Mouse (Mus musculus) fat pad, adult 2 months (tissue): ENCODE measurements around the gene Tcte3.
"Not testable (repeated sequence)": the region's sequence is repeated elsewhere in the genome, so short reads cannot be mapped to it uniquely, and the experiment has no call there.

Experiments
- DNase-seq: peaks from one replicate; pipeline ENCODE4 v3.0.0-alpha.2; 2011; ENCODE audit warnings: low read depth, low spot score; ENCODE audit errors: extremely low read depth

Gene Tcte3

DNA sequence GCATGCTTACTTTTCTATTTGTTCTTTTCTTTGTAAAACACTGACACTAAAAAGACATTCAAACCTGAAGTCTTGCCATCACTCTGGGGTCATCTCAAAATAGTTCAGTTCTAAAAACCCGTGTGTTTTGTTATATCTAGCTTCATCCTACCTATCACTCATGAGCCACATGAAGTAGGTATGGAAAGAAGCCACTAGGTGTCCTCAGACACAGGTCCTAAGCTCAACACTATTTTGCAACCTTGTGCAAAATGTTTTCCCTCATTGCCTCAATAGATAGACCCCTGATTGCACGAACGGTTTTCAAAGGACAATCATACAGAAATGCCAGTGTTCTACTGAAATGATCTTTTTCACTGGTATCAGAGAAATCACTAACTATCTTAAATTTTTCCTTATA is 833 bp downstream of the Tcte3 start:
- not testable (repeated sequence) for DNase-seq

DNA sequence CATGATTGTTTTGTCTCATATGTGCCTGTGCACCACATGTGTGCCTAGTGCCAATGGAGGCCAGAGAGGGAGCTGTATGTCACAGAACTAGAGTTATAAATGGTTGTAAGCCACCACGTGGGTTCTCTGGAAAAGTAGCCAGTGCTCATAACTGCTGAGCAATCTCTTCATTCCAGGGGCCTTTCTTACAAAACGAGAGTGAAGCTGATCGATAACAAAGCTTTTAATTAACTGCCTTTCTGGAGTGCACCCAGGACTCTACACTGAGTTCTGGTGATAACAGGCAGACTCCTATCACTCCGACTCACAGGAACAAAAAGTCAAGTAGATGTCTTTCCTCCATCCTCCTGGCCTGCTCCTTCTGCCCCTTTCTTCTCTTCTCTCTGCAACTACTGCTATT is 9.9 kb downstream of the Tcte3 start:
- DNase-seq: not testable (repeated sequence)

DNA sequence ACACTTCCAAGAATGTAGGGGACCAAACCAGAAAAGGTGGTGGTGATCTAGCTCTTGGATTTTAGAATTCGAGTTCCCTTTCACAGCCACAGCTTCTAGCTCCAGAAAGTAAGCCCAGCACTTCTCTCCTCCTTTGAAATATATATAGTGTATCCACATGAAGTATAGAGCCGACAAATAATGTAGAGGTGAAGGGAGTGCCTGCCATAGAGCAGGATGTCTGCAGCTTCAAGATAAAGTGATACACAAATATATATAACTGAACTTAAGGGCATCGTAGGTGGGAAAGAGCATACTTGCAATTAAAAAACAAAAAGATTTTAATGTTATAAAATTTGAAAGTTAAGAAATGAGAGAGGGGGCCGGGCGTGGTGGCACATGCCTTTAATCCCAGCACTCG is 15.8 kb downstream of the Tcte3 start:
- DNase-seq: not testable (repeated sequence)

DNA sequence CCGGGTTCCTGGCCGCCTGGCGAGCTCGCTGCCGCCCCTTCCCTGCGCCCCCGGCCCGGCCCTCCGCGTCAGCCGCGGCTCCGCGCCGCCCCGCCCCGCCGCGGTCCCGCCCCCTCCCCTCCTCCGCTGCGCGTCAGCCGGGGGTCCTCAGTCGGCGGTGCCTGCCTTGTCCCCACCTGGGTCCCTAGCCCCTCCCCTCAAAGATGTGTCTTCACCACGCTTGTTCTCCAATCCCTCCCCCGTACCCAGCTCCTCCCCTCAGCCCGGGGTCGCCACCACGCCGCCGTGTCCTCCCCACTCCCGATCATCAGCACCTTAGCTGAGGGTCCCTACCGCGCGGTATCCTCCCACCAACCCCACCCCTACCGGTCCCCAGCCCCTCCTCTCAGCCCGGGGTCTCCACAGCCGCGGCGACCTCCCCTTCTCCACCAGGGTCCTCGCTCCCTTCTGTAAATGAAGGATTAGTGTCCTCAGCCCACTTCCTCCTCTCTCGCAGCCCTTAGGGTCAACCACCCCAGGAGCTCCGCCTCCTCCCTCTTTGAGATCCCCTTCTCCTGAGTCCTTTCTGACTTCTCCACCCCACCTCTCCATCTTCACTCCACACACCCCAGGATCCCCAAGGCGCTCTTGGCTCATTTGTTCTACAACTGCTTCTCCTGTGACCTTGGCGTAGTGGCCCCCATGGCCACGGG is 16.6 kb downstream of the Tcte3 start:
- DNase-seq: not testable (repeated sequence)

DNA sequence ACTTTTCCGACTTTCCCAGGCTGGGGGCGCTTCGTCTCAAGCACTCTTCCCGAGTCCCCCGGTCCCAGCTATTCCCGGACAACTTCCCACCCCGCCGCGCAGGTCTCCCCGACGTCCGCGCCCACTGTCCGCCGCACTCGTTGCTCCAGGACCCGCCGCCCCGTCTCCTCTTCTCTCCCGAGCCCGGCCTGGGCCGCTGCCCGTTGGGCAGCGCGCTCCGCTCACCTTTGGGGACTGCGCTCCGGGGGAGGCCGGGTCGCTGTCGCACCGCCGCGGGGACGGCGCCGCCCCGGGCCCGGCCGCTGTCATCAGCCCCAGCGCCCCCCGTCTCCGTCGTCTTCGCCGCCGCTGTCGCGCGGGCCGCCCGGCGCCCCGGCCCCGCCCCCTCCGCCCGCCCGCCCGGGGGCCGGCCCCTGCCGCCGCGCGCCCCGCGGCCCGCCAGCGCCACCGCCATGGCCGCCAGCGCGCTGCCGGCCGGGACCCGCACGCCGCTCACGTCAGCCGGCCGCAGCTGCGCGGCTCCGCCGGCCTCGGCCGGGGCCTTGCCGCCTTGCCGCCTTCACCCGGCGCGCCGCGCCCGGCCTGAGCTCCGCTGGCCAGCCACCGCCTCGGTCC is 17.3 kb downstream of the Tcte3 start:
- not testable (repeated sequence) for DNase-seq

DNA sequence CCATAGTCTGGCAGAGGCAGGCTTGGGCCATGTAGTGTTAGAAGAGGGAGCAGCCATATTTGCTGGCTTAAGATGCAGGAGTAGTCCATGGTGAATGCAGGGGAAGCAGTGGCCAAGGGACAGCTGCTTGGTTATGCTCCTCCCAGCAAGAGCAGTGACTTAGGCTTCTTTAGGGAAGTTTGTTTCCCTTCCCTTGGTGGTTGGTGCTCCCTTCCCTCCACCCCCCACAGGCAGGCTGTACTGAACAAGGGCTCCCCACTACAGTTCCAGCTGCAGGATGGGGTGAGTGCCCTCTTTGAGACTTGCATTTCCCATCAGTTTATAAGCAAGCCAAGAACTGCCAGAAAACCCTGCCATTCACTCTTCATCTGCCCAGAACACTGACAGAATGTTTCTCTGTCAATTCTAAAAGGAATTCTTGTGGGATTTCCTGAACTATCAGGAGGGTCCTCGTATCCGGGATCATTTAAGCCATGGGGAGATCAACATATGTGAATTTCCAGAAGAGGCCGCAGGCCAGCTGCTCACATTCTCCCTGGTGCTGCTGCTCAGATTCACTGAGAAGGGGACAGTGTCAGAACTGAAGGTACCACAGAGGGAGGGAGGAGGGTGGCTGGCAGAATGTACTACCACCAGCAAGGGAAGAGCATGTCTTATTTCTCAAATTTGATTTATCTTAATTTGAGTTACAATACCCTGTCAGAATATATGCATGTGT is 19.6 kb downstream of the Tcte3 start:
- DNase-seq: not testable (repeated sequence)

DNA sequence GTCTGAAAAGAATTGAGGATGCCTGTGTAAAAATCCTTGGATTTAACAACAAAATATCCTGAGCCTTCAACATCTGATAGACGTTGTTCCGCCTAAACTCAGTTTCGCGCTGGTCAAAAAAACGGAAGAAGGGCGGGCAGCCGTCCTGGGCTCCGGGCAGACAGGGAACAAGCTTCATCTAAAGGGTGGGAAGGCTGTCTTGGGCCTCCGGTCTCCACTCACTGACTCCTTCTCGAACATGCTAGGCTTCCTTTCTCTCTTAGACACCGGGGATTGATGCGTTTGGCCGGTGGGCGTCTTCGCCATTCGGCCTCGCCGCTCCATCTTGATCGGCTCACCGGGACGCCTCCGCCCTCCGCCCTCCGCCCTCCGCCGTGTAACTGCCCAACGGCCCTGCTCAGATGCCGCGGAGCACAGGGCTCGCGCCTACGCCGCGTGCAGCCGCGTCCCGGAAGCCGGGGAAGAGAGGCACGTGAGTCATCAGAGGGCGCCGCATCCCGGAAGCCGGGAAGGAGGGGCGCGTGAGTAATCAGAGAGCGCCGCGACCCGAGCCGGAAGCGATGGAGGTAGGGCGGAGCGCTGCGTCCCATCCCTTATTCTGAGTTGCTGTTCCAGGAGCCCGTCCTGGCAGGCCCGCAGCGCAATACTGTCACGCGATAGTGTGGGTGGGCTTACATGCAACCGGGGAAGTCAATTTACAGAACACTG is 31.4 kb downstream of the Tcte3 start, which contains the start of gene Gm3435:
Gene Gm3435, plus strand, starts transcription at position 471 of the 708 bp plus-strand sequence.
- not testable (repeated sequence) for DNase-seq

DNA sequence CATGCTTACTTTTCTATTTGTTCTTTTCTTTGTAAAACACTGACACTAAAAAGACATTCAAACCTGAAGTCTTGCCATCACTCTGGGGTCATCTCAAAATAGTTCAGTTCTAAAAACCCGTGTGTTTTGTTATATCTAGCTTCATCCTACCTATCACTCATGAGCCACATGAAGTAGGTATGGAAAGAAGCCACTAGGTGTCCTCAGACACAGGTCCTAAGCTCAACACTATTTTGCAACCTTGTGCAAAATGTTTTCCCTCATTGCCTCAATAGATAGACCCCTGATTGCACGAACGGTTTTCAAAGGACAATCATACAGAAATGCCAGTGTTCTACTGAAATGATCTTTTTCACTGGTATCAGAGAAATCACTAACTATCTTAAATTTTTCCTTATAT is 32.2 kb downstream of the Tcte3 start:
- not testable (repeated sequence) for DNase-seq

DNA sequence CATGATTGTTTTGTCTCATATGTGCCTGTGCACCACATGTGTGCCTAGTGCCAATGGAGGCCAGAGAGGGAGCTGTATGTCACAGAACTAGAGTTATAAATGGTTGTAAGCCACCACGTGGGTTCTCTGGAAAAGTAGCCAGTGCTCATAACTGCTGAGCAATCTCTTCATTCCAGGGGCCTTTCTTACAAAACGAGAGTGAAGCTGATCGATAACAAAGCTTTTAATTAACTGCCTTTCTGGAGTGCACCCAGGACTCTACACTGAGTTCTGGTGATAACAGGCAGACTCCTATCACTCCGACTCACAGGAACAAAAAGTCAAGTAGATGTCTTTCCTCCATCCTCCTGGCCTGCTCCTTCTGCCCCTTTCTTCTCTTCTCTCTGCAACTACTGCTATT is 41.2 kb downstream of the Tcte3 start:
- not testable (repeated sequence) for DNase-seq

DNA sequence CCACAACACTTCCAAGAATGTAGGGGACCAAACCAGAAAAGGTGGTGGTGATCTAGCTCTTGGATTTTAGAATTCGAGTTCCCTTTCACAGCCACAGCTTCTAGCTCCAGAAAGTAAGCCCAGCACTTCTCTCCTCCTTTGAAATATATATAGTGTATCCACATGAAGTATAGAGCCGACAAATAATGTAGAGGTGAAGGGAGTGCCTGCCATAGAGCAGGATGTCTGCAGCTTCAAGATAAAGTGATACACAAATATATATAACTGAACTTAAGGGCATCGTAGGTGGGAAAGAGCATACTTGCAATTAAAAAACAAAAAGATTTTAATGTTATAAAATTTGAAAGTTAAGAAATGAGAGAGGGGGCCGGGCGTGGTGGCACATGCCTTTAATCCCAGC is 47.1 kb downstream of the Tcte3 start:
- DNase-seq: not testable (repeated sequence)

DNA sequence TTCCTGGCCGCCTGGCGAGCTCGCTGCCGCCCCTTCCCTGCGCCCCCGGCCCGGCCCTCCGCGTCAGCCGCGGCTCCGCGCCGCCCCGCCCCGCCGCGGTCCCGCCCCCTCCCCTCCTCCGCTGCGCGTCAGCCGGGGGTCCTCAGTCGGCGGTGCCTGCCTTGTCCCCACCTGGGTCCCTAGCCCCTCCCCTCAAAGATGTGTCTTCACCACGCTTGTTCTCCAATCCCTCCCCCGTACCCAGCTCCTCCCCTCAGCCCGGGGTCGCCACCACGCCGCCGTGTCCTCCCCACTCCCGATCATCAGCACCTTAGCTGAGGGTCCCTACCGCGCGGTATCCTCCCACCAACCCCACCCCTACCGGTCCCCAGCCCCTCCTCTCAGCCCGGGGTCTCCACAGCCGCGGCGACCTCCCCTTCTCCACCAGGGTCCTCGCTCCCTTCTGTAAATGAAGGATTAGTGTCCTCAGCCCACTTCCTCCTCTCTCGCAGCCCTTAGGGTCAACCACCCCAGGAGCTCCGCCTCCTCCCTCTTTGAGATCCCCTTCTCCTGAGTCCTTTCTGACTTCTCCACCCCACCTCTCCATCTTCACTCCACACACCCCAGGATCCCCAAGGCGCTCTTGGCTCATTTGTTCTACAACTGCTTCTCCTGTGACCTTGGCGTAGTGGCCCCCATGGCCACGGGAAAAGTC is 48.0 kb downstream of the Tcte3 start:
- DNase-seq: not testable (repeated sequence)

DNA sequence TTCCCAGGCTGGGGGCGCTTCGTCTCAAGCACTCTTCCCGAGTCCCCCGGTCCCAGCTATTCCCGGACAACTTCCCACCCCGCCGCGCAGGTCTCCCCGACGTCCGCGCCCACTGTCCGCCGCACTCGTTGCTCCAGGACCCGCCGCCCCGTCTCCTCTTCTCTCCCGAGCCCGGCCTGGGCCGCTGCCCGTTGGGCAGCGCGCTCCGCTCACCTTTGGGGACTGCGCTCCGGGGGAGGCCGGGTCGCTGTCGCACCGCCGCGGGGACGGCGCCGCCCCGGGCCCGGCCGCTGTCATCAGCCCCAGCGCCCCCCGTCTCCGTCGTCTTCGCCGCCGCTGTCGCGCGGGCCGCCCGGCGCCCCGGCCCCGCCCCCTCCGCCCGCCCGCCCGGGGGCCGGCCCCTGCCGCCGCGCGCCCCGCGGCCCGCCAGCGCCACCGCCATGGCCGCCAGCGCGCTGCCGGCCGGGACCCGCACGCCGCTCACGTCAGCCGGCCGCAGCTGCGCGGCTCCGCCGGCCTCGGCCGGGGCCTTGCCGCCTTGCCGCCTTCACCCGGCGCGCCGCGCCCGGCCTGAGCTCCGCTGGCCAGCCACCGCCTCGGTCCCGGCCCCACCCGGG is 48.7 kb downstream of the Tcte3 start:
- DNase-seq: not testable (repeated sequence)

DNA sequence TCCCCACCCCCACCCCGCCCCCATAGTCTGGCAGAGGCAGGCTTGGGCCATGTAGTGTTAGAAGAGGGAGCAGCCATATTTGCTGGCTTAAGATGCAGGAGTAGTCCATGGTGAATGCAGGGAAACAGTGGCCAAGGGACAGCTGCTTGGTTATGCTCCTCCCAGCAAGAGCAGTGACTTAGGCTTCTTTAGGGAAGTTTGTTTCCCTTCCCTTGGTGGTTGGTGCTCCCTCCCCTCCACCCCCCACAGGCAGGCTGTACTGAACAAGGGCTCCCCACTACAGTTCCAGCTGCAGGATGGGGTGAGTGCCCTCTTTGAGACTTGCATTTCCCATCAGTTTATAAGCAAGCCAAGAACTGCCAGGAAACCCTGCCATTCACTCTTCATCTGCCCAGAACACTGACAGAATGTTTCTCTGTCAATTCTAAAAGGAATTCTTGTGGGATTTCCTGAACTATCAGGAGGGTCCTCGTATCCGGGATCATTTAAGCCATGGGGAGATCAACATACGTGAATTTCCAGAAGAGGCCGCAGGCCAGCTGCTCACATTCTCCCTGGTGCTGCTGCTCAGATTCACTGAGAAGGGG is 51.1 kb downstream of the Tcte3 start:
- DNase-seq: not testable (repeated sequence)

DNA sequence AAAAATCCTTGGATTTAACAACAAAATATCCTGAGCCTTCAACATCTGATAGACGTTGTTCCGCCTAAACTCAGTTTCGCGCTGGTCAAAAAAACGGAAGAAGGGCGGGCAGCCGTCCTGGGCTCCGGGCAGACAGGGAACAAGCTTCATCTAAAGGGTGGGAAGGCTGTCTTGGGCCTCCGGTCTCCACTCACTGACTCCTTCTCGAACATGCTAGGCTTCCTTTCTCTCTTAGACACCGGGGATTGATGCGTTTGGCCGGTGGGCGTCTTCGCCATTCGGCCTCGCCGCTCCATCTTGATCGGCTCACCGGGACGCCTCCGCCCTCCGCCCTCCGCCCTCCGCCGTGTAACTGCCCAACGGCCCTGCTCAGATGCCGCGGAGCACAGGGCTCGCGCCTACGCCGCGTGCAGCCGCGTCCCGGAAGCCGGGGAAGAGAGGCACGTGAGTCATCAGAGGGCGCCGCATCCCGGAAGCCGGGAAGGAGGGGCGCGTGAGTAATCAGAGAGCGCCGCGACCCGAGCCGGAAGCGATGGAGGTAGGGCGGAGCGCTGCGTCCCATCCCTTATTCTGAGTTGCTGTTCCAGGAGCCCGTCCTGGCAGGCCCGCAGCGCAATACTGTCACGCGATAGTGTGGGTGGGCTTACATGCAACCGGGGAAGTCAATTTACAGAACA is 62.8 kb downstream of the Tcte3 start, which contains the start of the genes 9030025P20Rik and Gm3417:
Gene 9030025P20Rik, plus strand, starts transcription at position 107 of the 677 bp plus-strand sequence.
Gene Gm3417, minus strand, starts transcription at position 429 of the 677 bp plus-strand sequence.
- not testable (repeated sequence) for DNase-seq

DNA sequence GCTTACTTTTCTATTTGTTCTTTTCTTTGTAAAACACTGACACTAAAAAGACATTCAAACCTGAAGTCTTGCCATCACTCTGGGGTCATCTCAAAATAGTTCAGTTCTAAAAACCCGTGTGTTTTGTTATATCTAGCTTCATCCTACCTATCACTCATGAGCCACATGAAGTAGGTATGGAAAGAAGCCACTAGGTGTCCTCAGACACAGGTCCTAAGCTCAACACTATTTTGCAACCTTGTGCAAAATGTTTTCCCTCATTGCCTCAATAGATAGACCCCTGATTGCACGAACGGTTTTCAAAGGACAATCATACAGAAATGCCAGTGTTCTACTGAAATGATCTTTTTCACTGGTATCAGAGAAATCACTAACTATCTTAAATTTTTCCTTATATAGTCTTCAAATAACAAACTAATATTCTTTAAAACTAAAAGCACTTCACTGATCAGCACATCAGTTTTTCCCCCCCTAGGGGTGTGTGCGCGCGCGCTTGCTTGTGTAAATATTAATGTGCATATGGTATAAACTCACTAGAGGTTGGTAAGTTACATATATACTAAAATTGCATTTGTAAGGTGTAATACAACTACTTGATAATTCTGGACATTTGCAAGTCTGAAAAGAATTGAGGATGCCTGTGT is 63.4 kb downstream of the Tcte3 start:
- not testable (repeated sequence) for DNase-seq
